Mouse (Mus musculus) intestine, postnatal 0 days (tissue): Measurements from ENCODE around the gene Dock10. TPM values are rescaled to one million over a fixed set of nuclear protein-coding genes. Genes with fewer than 3 reads are reported as not detected.

Experiments
- ATAC-seq: fragments of 200-750 bp; cut with Nextera tagmentation; 2 replicates; pipeline ENCODE4 v1.8.0; 2017; ENCODE audit warnings: mild to moderate bottlenecking, moderate TSS enrichment, moderate library complexity
- H3K27ac ChIP-seq: fragments of 300-500 bp; sonication (generic); 2 replicates; pipeline ENCODE4 v1.5.1; 2014; ENCODE audit warnings: mild to moderate bottlenecking, low read depth, low read length, moderate library complexity
- H3K27me3 ChIP-seq: fragments of 300-500 bp; sonication (generic); replicated peaks from 2 replicates; pipeline ENCODE4 v1.6.1; 2014; ENCODE audit warnings: low read length, mixed read lengths; ENCODE audit not compliant: control insufficient read depth, insufficient read depth
- H3K36me3 ChIP-seq: fragments of 300-500 bp; sonication (generic); 2 replicates; pipeline ENCODE4 v1.6.1; 2014; ENCODE audit warnings: mild to moderate bottlenecking, moderate library complexity; ENCODE audit not compliant: control insufficient read depth, insufficient read depth
- H3K4me1 ChIP-seq: fragments of 300-500 bp; sonication (generic); replicated peaks from 2 replicates; pipeline ENCODE4 v1.6.1; 2014; ENCODE audit warnings: antibody characterized with exemption, low read length, mixed read lengths; ENCODE audit not compliant: control insufficient read depth, insufficient read depth
- H3K4me2 ChIP-seq: fragments of 300-500 bp; sonication (generic); replicated peaks from 2 replicates; pipeline ENCODE4 v1.6.1; 2014; ENCODE audit warnings: low read depth, mild to moderate bottlenecking, moderate library complexity
- H3K4me3 ChIP-seq: fragments of 300-500 bp; sonication (generic); 2 replicates; pipeline ENCODE4 v1.5.1; 2014; ENCODE audit warnings: low read depth, low read length
- H3K9ac ChIP-seq: fragments of 300-500 bp; sonication (generic); 2 replicates; pipeline ENCODE4 v1.6.1; 2014; ENCODE audit warnings: mild to moderate bottlenecking, low read depth, low read length
- H3K9me3 ChIP-seq: fragments of 300-500 bp; sonication (generic); 2 replicates; pipeline ENCODE4 v1.6.1; 2016; ENCODE audit warnings: mixed run types; ENCODE audit not compliant: control insufficient read depth
- CTCF ChIP-seq: sonication (generic); IDR thresholded peaks from 2 replicates; pipeline ENCODE4 v1.5.1; 2016; ENCODE audit warnings: low read depth, mild to moderate bottlenecking, control low read depth, antibody characterized with exemption, moderate library complexity
- WGBS: fragments of 180-500 bp; shearing (Covaris S2); extraction: QIAGEN DNeasy Blood & Tissue Kit; methylation state at CpG from one replicate; pipeline ENCODE4 v1.1.7; 2014; 5-methylcytosine and 5-hydroxymethylcytosine counted together
- polyA plus RNA-seq: library from polyadenylated mRNA; unstranded; fragments of >200 nt; fragmentation: Nextera tagmentation; extraction: Ambion mirVana; gene quantifications from 2 replicates; pipeline ENCODE4 v1.2.1, GENCODE M21; 2015

Dock10 gene
- polyA plus RNA-seq, 1 experiment from 2014 or later, result 2.1 TPM

GRCm38 (mm10) chr1:80746691-80747463 is 11.4 kb downstream of the Dock10 start:
- no peak for TF ChIP-seq CTCF
- H3K27ac ChIP-seq, result no peak overlapping the region
- 76% methylated on average over 2 of the region's 2 CpGs for WGBS

GRCm38 (mm10) chr1:80746195-80746594 is 12.1 kb downstream of the Dock10 start:
- no peak overlapping the region for H3K4me2 ChIP-seq
- H3K4me1 ChIP-seq, result no peaks in the 10 kb centered on the region
- H3K9ac ChIP-seq, result no peak overlapping the region
- ATAC-seq, result no peak
- H3K4me3 ChIP-seq, result no peak overlapping the region
- no peaks in the 10 kb centered on the region for H3K9me3 ChIP-seq
- 71% methylated on average over 6 of the region's 6 CpGs for WGBS
- no peaks in the 10 kb centered on the region for H3K36me3 ChIP-seq
- H3K27me3 ChIP-seq, result no peaks in the 10 kb centered on the region
- no peak overlapping the region for H3K27ac ChIP-seq
- no peak for TF ChIP-seq CTCF

More at GRCm38 (mm10) chr1:80746691-80747463, 11.4 kb downstream of the Dock10 start:
- H3K27me3 ChIP-seq, result no peaks in the 10 kb centered on the region
- no peaks in the 10 kb centered on the region for H3K9me3 ChIP-seq
- H3K4me2 ChIP-seq, result no peak overlapping the region
- no peak for ATAC-seq
- no peak overlapping the region for H3K9ac ChIP-seq
- H3K4me1 ChIP-seq, result no peaks in the 10 kb centered on the region
- H3K4me3 ChIP-seq, result no peak overlapping the region
- no peaks in the 10 kb centered on the region for H3K36me3 ChIP-seq

GRCm38 (mm10) chr1:80739472-80739871 is 18.9 kb downstream of the Dock10 start:
- no peak overlapping the region for H3K9ac ChIP-seq
- no peak overlapping the region for H3K4me2 ChIP-seq
- H3K9me3 ChIP-seq, result no peaks in the 10 kb centered on the region
- ATAC-seq, result no peak
- no peaks in the 10 kb centered on the region for H3K36me3 ChIP-seq
- H3K27me3 ChIP-seq, result no peaks in the 10 kb centered on the region
- no peaks in the 10 kb centered on the region for H3K4me1 ChIP-seq
- no peak for TF ChIP-seq CTCF
- 25% methylated on average over 1 of the region's 1 CpGs for WGBS
- H3K4me3 ChIP-seq, result no peak overlapping the region
- no peak overlapping the region for H3K27ac ChIP-seq

- WGBS, result 61% methylated on average over 5 of the region's 5 CpGs
- no peaks in the 10 kb centered on the region for H3K4me1 ChIP-seq
- ATAC-seq, result no peak
These were observed 20.4 kb downstream of the Dock10 start for GRCm38 (mm10) chr1:80737812-80738391.

GRCm38 (mm10) chr1:80730582-80730981 is 27.7 kb downstream of the Dock10 start:
- Histone ChIP-seq H3K4me1 (no peaks in the 10 kb centered on the region), H3K4me3 (no peak overlapping the region), H3K27ac (no peak overlapping the region), H3K4me2 (no peak overlapping the region), H3K27me3 (no peaks in the 10 kb centered on the region), H3K36me3 (no peaks in the 10 kb centered on the region), H3K9ac (no peak overlapping the region), H3K9me3 (no peaks in the 10 kb centered on the region)
- WGBS, result 76% methylated on average over 5 of the region's 5 CpGs
- TF ChIP-seq CTCF, result no peak
- no peak for ATAC-seq

More at GRCm38 (mm10) chr1:80737812-80738391, 20.4 kb downstream of the Dock10 start:
- H3K4me2 ChIP-seq, result no peak overlapping the region
- no peaks in the 10 kb centered on the region for H3K36me3 ChIP-seq
- no peaks in the 10 kb centered on the region for H3K27me3 ChIP-seq
- H3K9ac ChIP-seq, result no peak overlapping the region
- H3K4me3 ChIP-seq, result no peak overlapping the region
- H3K27ac ChIP-seq, result no peak overlapping the region
- no peak for TF ChIP-seq CTCF
- H3K9me3 ChIP-seq, result no peaks in the 10 kb centered on the region

- TF ChIP-seq CTCF, result no peak
- Histone ChIP-seq H3K27ac (no peak overlapping the region), H3K9ac (no peak overlapping the region), H3K4me1 (no peaks in the 10 kb centered on the region), H3K27me3 (no peaks in the 10 kb centered on the region), H3K9me3 (no peaks in the 10 kb centered on the region), H3K36me3 (no peaks in the 10 kb centered on the region), H3K4me2 (no peak overlapping the region), H3K4me3 (no peak overlapping the region)
- 82% methylated on average over 4 of the region's 4 CpGs for WGBS
- ATAC-seq, result no peak
These were observed 28.2 kb downstream of the Dock10 start for GRCm38 (mm10) chr1:80730174-80730573.
